Mouse (Mus musculus) gastrocnemius, postnatal 10 days (tissue): ENCODE data around the gene Mpp3. TPM values are rescaled to one million over a fixed set of nuclear protein-coding genes. Genes with fewer than 3 reads are reported as not detected.

Experiments used
- DNase-seq: peaks from one replicate; pipeline ENCODE4 v3.0.0; 2021; ENCODE audit warnings: mixed read lengths
- total RNA-seq, 2 experiments: library from RNA; stranded (reverse); gene quantifications; 2 replicates each; pipeline ENCODE4 v1.2.3; 2021

Mpp3 gene
- total RNA-seq, 2 experiments from 2014 or later = 76.8 to 83.7 TPM

- no peak for DNase-seq
Observed at GRCm38 (mm10) chr11:101979140-101979539, 49.1 kb downstream of the Mpp3 start.

DNA sequence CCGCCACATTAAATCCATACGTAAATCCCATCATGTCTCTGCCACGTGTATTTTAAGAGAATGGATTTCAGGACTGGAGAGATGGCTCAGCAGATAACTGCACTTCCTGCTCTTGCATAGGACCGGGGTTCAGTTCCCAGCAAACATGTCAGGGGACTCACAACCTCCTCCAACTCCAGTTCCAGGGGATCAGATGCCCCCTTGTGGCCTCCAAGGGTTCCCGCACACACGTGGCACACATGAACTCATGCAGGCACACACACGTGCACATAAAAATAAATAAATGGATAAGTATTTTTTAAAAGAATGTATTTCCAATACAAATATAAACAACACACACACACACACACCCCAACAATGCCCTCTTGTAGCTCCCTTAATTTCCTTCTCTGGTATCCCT, 51.3 kb downstream of the Mpp3 start:
- no peak for DNase-seq

DNA sequence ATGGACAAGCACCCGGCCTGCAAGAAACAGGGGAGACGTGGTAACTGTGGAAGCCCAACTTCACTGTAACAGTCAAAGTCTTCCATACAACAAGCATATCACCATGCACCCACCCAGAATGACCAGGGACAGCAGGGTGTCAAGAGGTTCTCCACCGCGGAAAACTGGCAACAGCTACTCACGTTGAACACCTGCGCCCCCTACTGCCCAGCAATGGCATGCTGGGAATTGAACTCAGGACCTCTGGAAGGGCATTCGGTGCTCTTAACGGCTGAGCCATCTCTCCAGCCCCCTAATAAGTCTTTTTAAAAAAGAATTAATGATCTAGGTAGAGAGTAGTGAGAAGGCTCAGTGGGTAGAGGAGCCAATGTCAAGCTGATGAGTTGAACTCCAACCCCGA, 53.3 kb downstream of the Mpp3 start:
- peak; percentile 40 for DNase-seq

GRCm38 (mm10) chr11:101974181-101974580, 54.1 kb downstream of the Mpp3 start:
- DNase-seq = no peak

DNA sequence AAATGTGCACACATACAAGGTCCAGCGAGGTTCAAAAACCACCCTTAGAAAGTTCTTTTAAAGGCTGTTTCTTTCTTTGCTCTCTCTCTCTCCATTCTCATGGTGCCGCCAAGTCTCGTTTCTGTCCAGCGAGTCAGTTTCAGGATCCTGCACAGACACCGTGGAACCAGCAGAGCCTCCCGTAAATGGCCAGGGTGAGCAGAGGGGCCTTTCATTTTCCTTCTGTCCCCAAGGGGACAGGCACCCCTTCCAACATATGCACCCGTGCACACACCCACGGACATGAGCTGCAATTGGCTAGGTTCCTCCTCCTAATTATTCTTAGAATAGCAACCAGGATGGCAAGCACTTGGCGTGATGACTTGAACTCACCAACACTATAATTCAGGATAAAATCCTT, 54.8 kb downstream of the Mpp3 start:
- no peak for DNase-seq

DNA sequence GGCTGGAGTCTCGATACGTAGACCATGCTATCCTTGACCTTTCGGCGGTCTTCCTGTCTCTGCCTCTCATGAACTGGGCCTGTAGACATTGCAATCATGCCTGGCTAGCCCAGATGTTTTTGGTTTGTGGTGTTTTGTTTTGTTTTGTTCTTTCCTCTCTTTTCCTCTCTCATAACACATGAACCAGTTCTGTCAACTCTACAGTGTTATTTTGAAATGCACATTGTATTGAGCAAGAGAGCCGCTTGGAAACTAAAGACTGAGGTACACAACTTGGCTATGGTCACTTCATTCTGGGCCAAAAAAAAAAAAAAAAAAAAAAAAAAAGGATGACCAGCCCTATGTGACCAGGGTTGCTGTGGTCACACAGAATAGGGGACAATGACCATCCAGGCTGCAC, 55.6 kb downstream of the Mpp3 start:
- DNase-seq = no peak

DNA sequence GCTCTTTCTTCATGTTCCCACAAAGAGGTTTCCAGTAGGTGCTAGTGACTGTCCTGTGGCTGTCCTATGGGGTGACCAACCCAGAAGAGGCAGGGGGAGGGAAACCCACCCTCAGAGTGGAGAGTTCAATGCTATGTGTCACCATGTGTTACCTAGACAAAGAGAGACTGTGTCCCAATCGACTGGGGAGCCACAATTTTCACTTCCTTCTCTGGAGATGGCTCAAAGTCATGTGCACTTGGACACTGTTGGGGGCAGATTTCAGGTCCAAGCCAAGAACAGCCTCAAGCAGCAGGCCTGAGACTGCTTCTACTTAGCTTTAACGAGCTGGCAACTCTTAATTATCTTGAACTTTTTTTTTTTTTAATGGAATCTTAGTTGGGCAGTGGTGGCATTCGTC, 56.2 kb downstream of the Mpp3 start:
- DNase-seq = no peak

GRCm38 (mm10) chr11:101971410-101971809, 56.9 kb downstream of the Mpp3 start:
- peak; percentile 62 for DNase-seq

DNA sequence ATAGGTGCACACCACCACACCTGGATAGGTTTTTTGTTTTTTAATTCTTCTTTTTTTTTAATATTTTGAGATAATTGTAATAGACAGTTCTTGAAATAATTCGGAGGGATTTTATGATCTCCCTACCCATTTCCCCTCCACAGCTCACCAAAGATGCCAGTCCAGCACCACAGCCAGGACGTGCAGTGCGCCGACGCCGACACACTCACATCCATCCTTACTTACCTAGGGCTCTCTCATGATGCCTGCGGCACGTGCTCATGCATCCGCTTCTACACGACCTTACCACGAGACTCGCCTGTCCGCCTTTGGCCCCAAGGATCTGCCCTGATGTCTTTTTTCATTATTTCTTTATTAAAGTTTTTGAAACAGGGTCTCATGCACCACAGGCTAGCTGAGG, 58.4 kb downstream of the Mpp3 start:
- DNase-seq = no peak

DNA sequence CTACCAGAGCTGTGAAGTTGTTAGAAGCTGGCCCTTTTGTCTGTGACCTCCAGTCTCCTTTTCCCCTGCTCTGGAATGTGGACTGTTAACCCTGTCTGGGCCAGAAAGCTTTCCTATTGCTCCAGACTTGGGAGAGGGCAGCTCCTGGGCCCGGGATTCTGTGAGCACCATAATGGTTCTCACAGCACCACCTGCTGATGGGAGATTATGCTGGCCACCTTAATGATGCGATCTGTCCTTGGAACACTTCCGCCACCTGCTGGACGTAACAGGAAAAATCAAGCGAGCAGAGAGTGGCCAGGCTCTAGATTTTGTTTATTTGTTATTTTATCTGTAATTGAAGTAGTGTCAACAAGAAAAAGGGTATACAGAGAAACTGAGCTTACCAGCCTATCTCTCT, 59.5 kb downstream of the Mpp3 start:
- peak; percentile 79 for DNase-seq

DNA sequence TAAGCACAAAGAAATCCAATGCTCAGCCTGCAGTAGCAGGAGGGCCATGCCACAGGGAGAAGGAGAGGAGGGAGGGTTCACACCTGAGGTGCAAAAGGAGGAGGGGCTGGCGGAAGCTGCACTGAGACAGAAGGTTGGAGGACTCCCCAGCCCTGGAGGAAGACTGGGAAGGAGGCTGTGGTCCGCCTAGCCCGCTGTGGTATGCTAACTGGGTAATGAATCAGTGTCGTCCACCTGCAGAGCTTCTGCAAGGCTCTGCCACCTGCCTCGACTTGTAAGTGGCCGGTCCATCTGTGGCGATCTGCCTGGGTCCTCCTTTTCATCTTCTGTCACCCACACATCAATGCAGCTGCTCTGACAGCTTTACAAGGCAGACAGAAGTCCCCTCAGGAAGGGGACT, 60.0 kb downstream of the Mpp3 start:
- no peak for DNase-seq

GRCm38 (mm10) chr11:101966965-101967614, 61.2 kb downstream of the Mpp3 start, which contains the start of gene Sost:
Sost (minus strand) TSS chr11:101967015.
- DNase-seq = no peak

GRCm38 (mm10) chr11:101965553-101965952, 62.7 kb downstream of the Mpp3 start:
- no peak for DNase-seq

DNA sequence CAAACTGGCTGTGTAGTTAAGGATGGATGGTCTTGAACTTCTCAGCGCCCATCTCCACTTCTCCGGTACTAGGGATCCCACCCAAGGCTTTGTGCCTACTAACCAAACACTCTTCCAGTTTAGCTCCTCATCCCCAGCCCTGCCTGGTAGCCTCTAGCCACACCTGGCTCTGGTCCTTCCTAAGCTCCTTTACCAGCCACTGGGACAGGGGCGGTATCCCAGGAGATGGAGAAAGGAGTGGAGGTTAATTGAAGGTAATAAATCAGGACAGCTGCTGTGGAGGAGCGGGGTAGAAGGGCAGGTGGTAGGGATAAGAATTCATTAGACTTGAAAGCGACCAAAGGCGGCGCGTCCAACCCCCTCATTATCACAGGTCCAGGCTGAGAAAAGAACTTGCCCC, 63.6 kb downstream of the Mpp3 start:
- DNase-seq = no peak

DNA sequence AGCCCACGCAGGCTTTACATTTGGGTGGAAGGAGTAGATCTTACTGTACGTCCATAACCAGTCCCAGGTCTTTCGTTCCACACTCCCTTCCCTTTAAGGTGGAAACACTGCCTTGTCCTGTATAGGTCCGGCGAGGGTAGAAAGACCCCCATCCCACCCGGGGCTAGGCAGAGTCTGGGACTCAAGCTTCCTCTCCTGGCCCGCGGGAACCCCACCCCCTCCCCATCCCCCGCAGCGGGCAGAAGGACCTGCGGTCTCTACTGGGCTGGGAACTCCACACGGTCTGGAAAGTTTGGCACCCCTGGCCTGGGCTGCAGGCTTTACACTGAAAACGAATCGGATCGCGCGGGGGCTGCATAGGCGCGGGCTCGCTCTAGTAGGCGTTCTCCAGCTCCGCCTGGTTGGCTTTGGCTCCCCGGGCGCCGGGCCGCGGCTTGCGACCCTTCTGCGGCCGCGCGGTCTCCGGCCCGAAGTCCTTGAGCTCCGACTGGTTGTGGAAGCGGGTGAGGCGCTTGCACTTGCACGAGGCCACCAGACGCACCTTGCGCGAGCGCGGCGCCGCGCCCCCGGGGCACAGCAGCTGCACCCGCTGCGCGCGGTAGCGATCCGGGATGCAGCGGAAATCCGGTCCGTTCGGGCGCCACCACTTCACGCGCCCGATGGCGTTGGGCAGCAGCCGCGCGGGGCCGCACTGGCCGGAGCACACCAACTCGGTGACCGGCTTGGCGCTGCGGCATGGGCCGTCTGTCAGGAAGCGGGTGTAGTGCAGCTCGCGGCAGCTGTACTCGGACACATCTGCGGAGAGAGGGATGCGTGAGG, 64.6 kb downstream of the Mpp3 start:
- peak; percentile 39 for DNase-seq

DNA sequence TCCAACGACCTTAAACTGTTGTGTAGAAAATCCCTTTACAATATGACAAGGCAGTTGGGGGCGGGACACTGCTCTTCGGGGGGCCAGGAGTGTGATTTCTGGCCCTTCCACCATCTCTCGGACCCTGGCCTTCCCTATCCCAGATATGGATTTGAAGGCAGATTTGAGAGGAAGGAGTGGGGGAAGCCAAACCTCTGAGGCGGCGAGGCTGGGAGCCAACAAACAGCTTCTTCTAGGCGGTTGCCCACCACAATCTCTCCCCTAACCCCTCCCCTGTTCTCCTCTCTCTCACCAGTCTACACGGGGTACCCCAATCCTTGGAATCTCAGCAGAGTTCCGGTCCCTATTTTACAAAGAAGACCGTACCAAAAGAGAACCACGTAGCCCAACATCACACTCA, 65.2 kb downstream of the Mpp3 start:
- no peak for DNase-seq

DNA sequence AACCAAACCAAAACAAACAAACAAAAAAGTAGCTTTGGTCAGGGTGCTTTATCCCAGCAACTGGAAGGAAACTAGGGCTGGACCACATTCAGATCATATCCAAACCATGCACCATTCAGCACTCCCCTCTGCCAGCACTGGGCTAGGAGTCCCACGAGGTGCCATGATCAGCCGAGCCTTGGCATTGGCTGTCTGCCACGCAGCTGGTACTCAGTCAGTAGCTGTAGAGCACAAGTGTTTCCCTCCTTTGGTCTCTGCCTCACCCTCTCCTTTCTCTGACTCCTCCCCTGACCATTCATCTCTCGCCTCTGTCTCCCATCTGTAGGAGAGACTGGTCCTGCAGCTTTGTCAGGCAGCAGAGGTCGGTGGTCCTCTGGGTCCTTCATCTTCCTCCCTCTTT, 70.8 kb downstream of the Mpp3 start:
- peak; percentile 49 for DNase-seq

DNA sequence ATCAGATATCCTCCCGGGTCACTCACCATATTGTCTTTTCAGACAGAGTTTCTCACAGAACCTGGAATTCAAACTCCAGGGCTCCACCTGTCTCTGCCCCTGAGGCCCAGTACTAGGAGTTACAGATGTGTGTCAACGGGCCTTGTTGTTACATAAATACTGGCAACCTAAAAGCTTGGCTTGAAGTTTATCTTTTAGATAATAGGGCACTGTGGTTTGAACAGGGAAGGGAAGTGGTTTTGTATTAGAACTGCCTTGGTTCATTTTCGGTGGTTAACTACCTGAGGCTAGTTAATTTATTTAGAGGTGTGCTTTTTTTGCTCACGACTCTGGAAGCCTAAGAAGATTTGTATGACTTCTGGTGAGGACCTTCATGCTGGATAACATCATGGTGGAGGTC, 74.8 kb downstream of the Mpp3 start:
- no peak for DNase-seq

- DNase-seq = peak; percentile 25
Observed at GRCm38 (mm10) chr11:101952541-101953341, 75.5 kb downstream of the Mpp3 start.

DNA sequence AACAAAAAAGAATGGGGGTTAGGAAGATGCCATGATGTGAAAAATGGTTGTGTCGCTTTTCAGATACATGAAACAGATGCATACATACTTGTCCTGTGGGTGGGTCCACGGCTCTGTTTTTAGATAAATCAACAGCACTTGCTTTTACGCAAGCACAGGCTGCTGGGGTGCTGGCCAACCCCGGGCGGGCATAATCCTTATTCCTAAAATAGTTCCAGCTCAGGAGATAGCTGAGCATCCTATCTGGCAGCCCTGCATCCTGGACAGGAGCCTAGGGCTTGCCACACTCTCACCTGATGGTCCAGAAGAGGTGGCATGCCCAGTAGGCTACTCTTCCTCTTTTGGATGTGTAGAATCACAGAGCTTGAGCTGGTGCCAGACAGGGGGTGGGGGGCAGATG, 78.2 kb downstream of the Mpp3 start:
- DNase-seq = no peak
